Mouse (Mus musculus) CD4-positive, CD25-positive, alpha-beta regulatory T cell, adult 4 months (primary cell): ENCODE results near the gene Cldn20. TPM values are rescaled to one million over a fixed set of nuclear protein-coding genes. Genes with fewer than 3 reads are reported as not detected.
A peak's percentile ranks its signal among the peaks of the same experiment; 100 is the strongest.

Experiments
- ATAC-seq: one replicate; pipeline ENCODE4 v1.8.0; 2017
- polyA plus RNA-seq, 2 experiments: library from polyadenylated mRNA; unstranded; fragments of 100-300 nt; shearing (Covaris generic); gene quantifications; one replicate each; pipeline ENCODE4 v1.2.1; 2017

Cldn20 gene
- polyA plus RNA-seq, 2 experiments from 2014 or later, result not detected

- ATAC-seq, result no peak
Measured at GRCm38 (mm10) chr17:3529523-3529922, 2.8 kb upstream of the Cldn20 start.

- no peak for ATAC-seq
Measured at GRCm38 (mm10) chr17:3530549-3530948, 1.8 kb upstream of the Cldn20 start.

GRCm38 (mm10) chr17:3531641-3532040 is 713 bp upstream of the Cldn20 start:
- ATAC-seq, result no peak

GRCm38 (mm10) chr17:3533425-3533824 is 1.1 kb downstream of the Cldn20 start:
- peak; percentile 75 for ATAC-seq

- no peak for ATAC-seq
Measured at GRCm38 (mm10) chr17:3540304-3540703, 8.0 kb downstream of the Cldn20 start.

GRCm38 (mm10) chr17:3541033-3541432 is 8.7 kb downstream of the Cldn20 start:
- no peak for ATAC-seq

GRCm38 (mm10) chr17:3547725-3548124 is 15.4 kb downstream of the Cldn20 start:
- ATAC-seq, result no peak

- no peak for ATAC-seq
Measured at GRCm38 (mm10) chr17:3556251-3556650, 23.9 kb downstream of the Cldn20 start.

GRCm38 (mm10) chr17:3557331-3558311 is 25.3 kb downstream of the Cldn20 start, which contains the start of gene Tfb1m:
TSS of gene Tfb1m (minus strand) at chr17:3557781.
- ATAC-seq, result peak; percentile 94

GRCm38 (mm10) chr17:3558356-3558870 is 26.1 kb downstream of the Cldn20 start:
- no peak for ATAC-seq

GRCm38 (mm10) chr17:3560534-3560933 is 28.2 kb downstream of the Cldn20 start:
- no peak for ATAC-seq

- ATAC-seq, result no peak
Measured at GRCm38 (mm10) chr17:3562405-3562804, 30.1 kb downstream of the Cldn20 start.

GRCm38 (mm10) chr17:3570876-3571275 is 38.5 kb downstream of the Cldn20 start:
- no peak for ATAC-seq

Other genes with a start within 250 kb of the Cldn20 start
- gene Tiam2, start 206.0 kb upstream of the Cldn20 start, polyA plus RNA-seq, result 1 to 10 TPM in 1 of 2 experiments, under 1 TPM in 1; 0.79 to 1.3 TPM
- gene Tfb1m, start 25.2 kb downstream of the Cldn20 start, polyA plus RNA-seq, result 1 to 10 TPM; 9.7 to 10.0 TPM
- not detected for gene Nox3, start 163.7 kb downstream of the Cldn20 start, polyA plus RNA-seq